Mouse (Mus musculus): ENCODE results near the gene Gabpa. TPM values are rescaled to one million over a fixed set of nuclear protein-coding genes. Genes with fewer than 3 reads are reported as not detected.

Gabpa gene
- 3.8 and 4.9 TPM in 2 replicates for polyA plus RNA-seq (2012; rRNA removed)

DNA sequence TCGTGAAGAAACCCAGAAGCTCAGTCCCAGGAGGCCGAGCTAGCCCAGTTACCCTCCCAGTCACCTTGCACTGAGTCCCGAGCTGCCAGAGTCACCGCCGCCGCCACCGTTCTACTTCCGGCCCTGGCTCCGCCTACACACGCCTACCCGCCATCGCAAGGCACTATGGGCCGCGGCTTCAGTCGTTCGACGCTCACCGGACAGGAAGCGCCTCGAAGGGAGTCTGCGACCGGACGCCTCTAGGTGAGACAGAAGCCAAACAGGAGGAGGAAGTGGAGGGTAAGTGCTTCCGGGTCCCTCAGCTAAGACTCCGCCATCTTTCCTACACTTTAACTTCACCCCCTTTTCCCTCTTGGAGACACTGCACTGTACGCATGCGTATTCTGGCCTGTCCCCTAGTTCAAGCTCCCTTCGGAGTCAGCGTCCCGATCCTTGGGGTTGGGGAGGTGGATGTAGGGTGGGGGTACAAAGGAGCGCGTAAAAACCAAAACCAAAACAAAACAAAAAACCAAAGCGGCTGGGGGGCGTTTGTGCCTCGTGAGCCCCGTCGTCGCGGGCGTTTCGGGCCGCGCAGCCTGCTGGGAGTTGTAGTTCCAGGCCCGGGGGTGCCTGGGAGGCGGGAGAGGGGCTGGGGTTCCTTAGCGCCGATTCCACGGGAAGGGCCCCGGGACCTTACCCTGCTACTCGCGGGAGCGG is at the start of gene Gabpa:
TSS of gene Gabpa (plus strand) at position 181 of the 696 bp plus-strand sequence.

DNA sequence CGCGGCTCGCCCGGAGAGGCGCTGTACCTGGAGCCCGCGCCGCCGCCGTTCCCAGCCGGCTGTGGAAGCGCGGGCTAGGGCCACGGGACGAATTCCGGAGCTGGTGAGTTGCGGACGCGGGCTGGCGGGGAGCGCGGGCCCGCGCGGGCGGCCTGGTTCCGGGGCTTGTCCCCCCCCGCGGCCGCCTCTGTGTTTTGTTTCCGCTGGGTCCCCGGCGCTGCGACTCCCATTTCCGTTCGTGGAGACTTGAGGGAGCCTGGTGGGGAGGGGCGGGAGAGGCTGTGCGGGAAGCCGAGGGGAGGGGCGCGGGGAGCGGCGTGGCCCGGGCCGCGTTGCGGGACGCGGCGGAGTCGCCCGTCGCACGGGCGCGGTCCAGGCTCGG is 707 bp downstream of the Gabpa start, which contains the start of gene Atp5j:
TSS of gene Atp5j (minus strand) at position 185 of the 382 bp plus-strand sequence.

Other genes with a start within 250 kb of the Gabpa start
- gene Mrpl39, start 99.2 kb upstream of the Gabpa start, polyA plus RNA-seq (2012; rRNA removed), result 6.9 and 18.8 TPM in 2 replicates
- gene Jam2, start 60.8 kb upstream of the Gabpa start, polyA plus RNA-seq (2012; rRNA removed), result 4.1 and 4.9 TPM in 2 replicates
- gene Atp5j, start 700 bp downstream of the Gabpa start, polyA plus RNA-seq (2012; rRNA removed), result 141 and 167 TPM in 2 replicates

Data from colon, adult 2 months (tissue).